Mouse (Mus musculus): ENCODE measurements around the gene Nufip1.
"Not testable (repeated sequence)": the region's sequence is repeated elsewhere in the genome, so short reads cannot be mapped to it uniquely, and the experiment has no call there.

The Nufip1 gene

DNA sequence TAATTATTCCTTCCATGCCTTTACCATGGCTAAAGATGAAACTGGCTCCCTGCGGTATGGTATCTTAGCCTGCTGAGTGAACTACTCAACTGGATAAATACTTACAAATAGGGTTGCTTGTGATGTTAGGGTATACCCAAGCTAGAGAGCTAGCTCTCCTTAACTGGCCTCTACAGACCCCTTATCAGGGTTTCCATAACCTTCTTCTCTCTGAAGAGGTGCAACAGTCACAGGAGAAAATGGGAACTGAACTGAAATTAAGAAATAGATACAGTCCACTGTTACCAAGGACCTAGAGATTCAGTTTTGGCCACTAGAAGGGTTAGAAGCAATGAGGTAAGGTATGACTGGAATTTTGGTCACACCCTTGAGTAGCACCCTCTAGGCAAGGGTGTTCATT lies 34.6 kb downstream of the Nufip1 start:
- no peak for DNase-seq (ENCODE audit: low spot score in 2 of 2)

GRCm38 (mm10) chr14:76145868-76146267 lies 35.2 kb downstream of the Nufip1 start:
- DNase-seq (ENCODE audit: low spot score in 2 of 2) = no peak

DNA sequence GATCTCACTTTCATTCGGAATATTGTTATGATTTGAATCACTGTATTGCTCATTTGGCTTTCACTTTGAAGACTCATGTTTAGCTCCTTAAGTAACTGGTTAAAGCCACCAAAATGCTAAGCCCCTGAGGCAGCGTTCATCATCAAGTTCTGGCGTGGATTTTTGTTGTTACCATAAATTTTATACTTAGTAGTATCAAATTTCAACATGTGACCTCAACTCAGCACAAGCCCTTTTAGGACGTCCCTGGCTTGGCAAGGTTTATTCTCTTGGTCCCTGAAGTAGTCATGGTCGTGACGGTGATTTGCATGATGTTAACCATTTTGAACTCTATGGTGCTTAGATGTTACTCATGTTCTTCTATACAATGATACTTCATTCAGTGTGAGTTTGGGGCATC lies 36.4 kb downstream of the Nufip1 start:
- no peak for DNase-seq (ENCODE audit: low spot score in 2 of 2)

DNA sequence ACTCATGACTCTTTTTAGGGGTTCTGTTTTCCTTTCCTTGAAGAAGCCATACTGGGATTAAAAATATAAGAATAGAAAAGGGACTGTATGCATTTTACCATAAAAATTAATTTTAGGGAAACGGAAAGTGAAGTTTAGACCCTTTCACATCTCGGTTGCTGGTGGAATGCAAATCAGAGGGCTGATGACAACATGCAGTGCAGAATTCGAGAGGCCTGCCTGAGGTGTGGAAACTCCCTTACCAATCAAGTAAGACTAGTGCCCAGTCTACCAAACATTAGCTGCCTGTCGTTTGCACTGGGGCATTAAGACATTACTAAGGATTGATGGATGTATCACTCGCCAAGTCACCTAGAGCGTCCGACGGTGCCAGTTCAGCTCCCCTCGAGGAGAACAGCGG lies 37.6 kb downstream of the Nufip1 start:
- no peak for DNase-seq (ENCODE audit: low spot score in 2 of 2)

- DNase-seq (ENCODE audit: low spot score in 2 of 2) = peak; percentile 91 to 92
Measured at GRCm38 (mm10) chr14:76149531-76150179, 39.0 kb downstream of the Nufip1 start.

DNA sequence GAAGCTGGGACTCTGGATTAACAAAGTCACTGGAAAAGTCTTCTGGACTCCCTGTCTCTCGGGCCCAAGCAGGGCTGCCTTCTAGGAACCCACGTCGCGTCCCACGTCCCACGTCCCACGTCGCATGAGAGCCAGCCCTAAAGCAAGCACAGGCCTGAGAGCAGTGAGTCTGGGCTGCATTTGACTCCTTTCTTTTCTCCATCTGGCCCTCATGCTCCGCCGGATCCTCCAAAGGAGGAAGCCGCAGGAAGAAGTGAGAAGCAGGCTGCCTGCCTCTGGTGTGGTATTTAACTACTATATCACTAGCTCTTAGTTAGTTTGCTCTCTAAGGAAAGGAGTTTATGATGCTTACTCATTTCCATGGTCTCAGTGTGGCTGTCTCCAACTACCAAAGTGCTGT lies 39.8 kb downstream of the Nufip1 start:
- DNase-seq (ENCODE audit: low spot score in 2 of 2) = no peak

DNA sequence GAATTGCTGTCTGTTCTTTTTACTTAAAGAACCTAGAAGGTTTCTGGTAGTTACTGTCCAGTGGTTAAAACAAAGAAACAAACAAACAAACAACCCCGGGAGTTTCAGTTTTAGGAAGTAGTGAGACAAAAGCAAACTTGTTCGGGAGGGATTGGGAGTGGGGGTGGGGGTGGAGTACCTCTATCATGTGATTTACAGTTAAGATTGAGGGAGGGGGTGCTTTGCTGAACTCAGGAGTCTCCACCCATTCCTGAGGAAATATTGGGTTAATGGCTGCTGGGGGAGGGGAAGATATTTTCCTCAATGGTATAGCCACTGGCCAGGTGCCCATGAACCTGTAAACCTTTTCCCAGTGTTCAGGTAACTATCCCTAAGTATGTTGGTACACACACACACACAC lies 40.3 kb downstream of the Nufip1 start:
- DNase-seq (ENCODE audit: low spot score in 2 of 2) = no peak

- DNase-seq (ENCODE audit: low spot score in 2 of 2) = no peak
Measured at GRCm38 (mm10) chr14:76151820-76152161, 41.1 kb downstream of the Nufip1 start.

GRCm38 (mm10) chr14:76152162-76153002 lies 41.7 kb downstream of the Nufip1 start:
- DNase-seq (ENCODE audit: low spot score in 2 of 2) = peak; percentile 92 to 95

DNA sequence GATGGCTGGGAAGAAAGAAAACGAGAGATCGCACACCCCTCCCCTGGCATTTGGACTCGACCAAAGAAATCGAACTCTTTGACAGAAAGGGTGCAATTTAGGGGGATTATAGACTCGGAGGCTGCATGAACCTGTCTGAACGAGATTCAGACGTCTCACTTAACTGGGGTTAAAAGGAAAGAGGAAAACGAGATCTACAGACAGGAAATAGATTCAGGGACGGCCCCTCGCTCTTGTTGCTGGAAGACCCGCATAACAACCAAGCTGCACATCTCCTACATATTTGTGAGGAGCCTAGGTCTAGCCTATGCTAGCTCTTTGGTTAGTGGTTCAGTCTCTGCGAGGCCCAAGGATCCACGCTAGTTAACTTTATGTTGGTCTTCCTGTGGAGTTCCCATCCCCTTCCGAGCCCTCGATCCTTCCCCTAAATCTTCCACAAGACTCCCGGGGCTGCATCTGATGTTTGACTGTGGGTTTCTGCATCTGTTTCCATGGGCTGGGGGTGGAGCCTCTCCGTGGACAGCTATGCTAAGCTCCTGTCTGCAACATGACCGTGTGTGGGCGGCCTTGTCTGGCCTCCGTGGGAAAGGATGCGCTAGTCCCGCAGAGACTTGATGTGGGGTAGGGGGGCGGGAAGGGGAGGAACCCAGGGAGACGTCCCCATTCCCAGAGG lies 42.4 kb downstream of the Nufip1 start:
- DNase-seq (ENCODE audit: low spot score in 2 of 2) = peak; percentile 8 to 16

DNA sequence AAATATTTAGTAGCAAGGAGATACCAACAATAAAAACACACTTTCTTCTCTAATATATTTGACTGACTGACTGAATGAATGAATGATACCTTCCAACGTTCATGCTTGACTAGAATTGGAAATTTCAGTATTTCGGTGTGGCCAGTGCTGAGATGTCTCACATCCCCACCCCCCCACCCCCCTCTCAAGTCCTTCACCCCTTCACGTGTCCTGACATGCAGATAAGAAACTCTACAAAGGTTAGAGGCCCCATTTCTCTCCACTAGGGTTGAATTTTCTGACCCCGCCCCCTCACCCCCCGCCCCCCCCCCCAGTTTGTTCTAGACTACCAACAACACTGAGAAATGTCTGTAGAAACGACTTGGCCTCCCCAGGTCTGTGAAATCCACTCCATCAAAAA lies 43.1 kb downstream of the Nufip1 start:
- no peak for DNase-seq (ENCODE audit: low spot score in 2 of 2)

DNA sequence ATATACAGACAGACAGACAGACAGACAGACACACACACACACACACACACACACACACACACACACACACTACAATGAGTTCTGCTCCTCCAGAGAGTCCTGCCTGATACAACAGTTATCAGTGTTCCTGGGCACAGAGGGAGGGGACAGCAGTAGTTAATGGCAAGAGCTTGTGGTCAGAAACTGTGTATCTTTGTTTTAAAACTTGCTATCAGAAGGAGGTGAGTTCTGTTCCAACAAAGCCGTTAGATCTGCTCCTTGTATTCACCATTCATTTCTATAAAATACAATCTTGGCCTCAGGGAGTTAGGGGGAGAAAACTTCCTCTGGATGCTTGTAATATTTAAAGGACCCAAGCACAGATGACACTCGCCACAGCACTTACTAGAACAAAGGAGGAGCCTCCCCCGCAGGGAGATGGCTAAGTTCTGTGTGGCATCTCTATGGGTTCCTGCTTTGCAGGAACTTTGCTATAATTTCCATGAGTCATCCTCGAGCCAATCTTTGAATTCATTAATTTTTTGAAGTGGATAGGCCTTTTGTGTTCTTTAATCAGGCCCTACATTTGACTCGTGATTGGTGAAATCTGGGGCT lies 47.6 kb downstream of the Nufip1 start:
- no peak for DNase-seq (ENCODE audit: low spot score in 2 of 2)

GRCm38 (mm10) chr14:76160580-76160979 lies 49.9 kb downstream of the Nufip1 start:
- not testable (repeated sequence) for DNase-seq (ENCODE audit: low spot score in 2 of 2)

- no peak for DNase-seq (ENCODE audit: low spot score in 2 of 2)
Measured at GRCm38 (mm10) chr14:76164236-76164635, 53.5 kb downstream of the Nufip1 start.

GRCm38 (mm10) chr14:76164904-76165755 lies 54.4 kb downstream of the Nufip1 start:
- DNase-seq (ENCODE audit: low spot score in 2 of 2) = peak in 1 of 2 experiments; percentile 7

DNA sequence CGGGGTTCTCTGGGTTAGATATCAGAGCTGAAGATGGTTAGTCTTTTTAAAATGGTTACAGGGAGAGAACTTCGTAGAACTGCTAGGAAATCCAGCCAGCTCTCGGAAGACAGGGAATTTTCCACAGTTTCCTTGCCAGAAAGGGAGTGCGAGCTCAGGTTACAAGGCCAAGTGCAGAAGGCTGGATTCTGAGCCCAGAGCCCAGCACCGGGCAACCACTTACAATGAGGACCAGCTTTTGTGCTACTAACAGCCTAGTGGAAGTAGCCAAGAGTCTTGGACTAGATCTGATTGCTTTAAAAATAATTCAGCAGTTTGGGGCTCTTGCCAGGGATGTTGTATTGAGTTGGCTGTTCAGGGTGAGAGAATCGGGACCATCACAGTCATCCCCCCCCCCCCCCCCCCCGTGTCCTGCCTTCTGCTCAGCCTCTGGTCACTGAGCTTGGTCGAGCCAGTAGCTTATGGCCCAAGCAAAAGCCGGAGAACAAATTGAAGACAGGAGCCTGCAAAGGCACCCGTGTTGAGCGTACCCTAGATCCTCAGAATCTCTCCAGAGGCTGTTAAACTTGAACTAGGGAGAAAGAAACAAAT lies 59.3 kb downstream of the Nufip1 start:
- DNase-seq (ENCODE audit: low spot score in 2 of 2) = peak in 1 of 2 experiments; percentile 12

GRCm38 (mm10) chr14:76171285-76171684 lies 60.6 kb downstream of the Nufip1 start:
- no peak for DNase-seq (ENCODE audit: low spot score in 2 of 2)

DNA sequence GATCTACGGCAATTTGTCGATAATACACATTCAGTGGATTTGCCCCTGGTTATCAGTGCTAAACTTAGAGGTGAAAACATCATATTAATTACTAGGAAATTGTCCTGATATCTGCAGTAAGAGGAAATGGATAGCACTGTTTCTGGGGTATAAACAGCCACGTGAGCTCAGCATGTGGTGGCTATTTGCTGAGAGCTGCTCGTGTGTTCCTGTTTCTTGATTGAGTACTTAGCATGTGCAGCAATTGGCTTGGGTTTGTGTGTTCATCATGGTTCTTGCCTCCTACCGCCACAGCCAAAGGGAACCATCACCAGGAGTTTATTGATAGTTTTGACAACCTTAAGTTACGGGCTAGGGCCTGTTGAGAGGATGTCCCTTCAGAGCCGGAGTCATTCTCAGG lies 63.6 kb downstream of the Nufip1 start:
- DNase-seq (ENCODE audit: low spot score in 2 of 2) = no peak

DNA sequence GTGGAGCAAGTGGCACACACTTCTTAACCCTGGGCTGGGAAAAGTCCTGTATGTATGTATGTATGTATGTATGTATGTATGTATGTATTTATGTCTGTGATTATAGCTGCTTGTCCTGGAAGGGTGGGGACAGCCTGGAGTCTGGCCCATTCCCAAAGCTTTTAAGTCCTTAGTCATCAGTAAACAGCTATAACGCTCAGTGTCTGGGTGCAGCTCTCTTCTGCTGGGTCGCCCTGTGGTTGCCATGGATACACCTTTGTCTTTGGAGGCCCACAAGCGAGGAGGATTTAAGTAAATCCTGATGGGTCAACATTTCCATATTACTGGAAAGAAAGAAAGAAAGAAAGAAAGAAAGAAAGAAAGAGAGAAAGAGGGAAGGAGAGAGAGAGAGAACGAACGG lies 65.1 kb downstream of the Nufip1 start:
- no peak for DNase-seq (ENCODE audit: low spot score in 2 of 2)

GRCm38 (mm10) chr14:76177230-76177629 lies 66.5 kb downstream of the Nufip1 start:
- DNase-seq (ENCODE audit: low spot score in 2 of 2) = no peak

DNA sequence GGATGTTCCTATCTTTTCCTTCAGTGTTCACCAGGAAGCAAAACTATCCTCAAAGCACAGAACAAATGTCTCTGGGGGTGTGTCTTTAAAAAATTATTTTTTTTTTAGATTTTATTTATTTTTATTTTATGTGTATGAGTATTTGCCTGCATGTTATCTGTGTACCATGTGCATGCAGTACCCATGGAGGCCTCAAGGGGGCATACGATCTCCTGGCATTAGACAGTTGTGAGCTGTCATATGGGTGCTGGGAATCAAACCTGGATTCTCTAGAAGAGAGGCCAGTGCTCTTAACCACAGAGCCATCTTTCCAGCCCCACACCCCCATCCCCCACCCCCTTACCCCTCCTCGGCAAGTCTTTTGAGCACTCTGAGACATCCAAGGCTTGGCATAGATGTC lies 67.8 kb downstream of the Nufip1 start:
- no peak for DNase-seq (ENCODE audit: low spot score in 2 of 2)

All from heart, adult 9 months (tissue).